Mouse (Mus musculus): ENCODE results near the gene Atp1a4. TPM values are rescaled to one million over a fixed set of nuclear protein-coding genes. Genes with fewer than 3 reads are reported as not detected.
A peak's percentile ranks its signal among the peaks of the same experiment; 100 is the strongest.

The Atp1a4 gene
- total RNA-seq (2021), result not detected

DNA sequence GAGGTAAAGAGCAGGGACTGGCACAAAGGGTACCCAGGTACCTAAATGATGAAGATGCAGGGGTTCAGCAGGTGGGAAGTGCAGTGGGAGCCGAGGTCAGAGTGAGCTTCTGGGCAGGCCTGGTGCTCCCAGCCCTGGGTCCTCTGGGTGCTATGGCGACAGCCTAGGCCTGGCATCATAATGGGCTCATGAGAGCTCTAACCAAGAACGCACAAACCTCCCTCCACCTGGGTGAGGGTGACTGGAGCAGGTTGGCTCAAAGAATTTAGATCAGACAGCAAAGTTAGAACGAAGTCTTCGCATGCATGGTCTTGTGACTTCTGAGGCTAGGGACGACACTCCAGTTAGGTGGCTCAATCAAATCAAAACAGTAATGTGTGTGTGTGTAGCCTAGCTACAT lies at the start of gene Atp1a4:
Gene Atp1a4, minus strand, starts transcription at position 101 of the 400 bp plus-strand sequence.
- no peak for DNase-seq
- intact Hi-C loops (cut with DNase I), result no loop called here

DNA sequence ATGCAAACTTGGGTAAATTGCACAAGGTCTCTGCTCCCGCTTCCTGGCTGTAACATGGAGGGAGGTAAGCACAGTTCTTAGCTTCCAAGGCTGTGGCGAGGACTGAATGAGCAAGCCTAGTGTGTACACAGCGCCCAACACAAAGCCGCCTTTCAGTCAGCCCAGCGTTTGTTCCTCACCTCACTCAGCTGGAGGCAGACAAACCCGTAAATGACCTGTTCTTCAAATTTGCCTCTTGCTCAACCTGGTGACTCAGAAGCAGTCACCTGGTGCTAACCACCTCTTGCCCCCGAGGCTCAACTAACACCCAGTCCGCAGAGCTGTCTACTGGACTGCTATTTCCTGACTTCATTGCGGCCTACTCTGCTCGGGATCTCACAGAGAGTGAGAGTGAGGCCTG lies 49.7 kb upstream of the Atp1a4 start:
- DNase-seq, result no peak
- intact Hi-C loops (cut with DNase I), result loop anchor here (5.0 kb wide), 1 partner anchor 61 kb away; no protein-coding TSS in a partner anchor

- DNase-seq, result no peak
- intact Hi-C loops (cut with DNase I), result loop anchor here (5.0 kb wide), 1 partner anchor 60 kb away; no protein-coding TSS in a partner anchor
These were observed 48.7 kb upstream of the Atp1a4 start for GRCm38 (mm10) chr1:172306885-172307284.

DNA sequence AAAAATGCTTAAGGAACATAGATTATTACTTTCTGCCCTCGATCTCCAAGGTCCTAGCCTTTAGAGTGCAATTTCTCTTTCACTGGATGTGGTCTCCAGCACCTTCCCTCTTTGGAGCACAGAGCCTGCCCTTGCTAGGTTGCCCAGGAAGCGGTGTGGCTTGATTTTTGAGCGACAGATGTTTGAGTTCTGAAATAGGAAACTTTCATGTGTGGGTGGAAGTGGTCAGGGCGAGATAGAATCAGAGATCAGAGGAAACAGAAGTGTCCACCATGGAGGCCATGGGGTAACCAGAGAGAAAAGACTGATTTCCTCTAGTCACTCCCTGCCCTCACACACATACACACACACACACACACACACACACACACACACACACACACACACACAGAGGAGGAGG lies 48.0 kb upstream of the Atp1a4 start:
- intact Hi-C loops (cut with DNase I), result loop anchor here (5.0 kb wide), 1 partner anchor 59 kb away; no protein-coding TSS in a partner anchor
- DNase-seq, result no peak

GRCm38 (mm10) chr1:172305635-172306034 lies 47.4 kb upstream of the Atp1a4 start:
- intact Hi-C loops (cut with DNase I), result loop anchor here (1.0 to 5.0 kb wide), 2 partner anchors 24 to 58 kb away; no protein-coding TSS in a partner anchor
- no peak for DNase-seq

- intact Hi-C loops (cut with DNase I), result loop anchor here (1.0 to 5.0 kb wide), 2 partner anchors 24 to 58 kb away; no protein-coding TSS in a partner anchor
- DNase-seq, result no peak
These were observed 46.9 kb upstream of the Atp1a4 start for GRCm38 (mm10) chr1:172305153-172305552.

DNA sequence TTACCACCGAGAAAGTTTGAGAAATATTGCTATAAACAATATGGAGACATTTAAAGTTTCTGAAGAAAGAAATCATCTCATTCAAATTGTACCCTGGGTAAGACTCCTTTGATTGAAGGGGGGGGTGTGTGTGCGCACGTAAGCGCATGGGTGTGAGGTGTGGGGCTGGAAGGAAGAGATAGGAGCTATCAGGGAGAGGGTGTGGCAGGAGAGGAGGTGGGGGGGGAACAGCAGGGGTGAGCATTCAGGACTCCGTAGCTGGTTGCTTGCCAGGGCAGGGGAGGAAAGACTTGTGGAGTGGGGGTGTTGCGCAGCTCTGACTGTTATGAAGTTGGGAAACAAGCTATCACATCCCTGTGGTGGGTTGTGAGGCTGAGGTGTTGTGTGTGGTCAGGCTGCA lies 46.2 kb upstream of the Atp1a4 start:
- intact Hi-C loops (cut with DNase I), result no loop called here
- DNase-seq, result no peak

DNA sequence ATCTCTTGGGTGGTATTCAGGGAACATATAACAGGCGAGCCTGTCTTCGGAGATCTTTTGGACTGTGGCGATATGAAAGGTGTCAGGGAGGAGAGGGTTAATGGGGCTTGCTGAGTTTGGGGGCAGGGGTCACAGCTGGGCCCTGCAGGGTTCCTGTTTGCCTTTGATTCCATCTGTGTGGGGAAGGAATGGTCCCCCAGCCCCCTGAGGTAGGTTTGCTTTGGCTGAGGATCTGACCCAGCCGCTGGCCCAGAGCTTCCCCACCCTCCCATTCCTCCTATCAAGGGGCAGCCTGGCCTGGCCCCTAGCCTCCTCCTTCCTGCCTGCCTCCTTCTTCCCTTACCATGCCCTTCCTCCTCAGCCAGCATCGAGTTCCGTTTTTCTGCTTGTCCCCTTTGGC lies 44.6 kb upstream of the Atp1a4 start:
- no peak for DNase-seq
- intact Hi-C loops (cut with DNase I), result no loop called here

- intact Hi-C loops (cut with DNase I), result no loop called here
- no peak for DNase-seq
These were observed 44.1 kb upstream of the Atp1a4 start for GRCm38 (mm10) chr1:172302311-172302710.

GRCm38 (mm10) chr1:172301180-172301579 lies 43.0 kb upstream of the Atp1a4 start:
- intact Hi-C loops (cut with DNase I), result no loop called here
- DNase-seq, result no peak

- DNase-seq, result peak; percentile 72 to 78
- intact Hi-C loops (cut with DNase I), result no loop called here
These were observed 42.0 kb upstream of the Atp1a4 start for GRCm38 (mm10) chr1:172300247-172300646.

DNA sequence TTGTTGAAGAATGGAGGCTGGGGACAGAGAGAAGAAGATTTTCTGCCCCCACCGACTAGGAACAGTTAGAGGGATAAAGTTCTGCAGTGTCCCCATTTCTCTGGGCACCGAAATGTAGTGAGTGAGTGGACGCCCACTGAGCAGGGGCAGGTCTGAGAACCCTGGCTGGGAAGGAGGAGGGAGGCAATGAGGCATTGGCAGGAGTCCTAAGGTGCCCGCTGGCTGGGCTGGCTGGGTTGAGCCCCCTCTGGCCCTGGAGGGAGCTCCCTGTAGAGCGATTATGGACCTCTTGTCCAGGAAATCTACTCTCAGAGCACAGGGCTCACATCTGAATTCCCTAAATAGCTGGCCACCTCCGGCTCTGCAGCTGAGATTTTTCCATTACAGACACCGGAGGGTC lies 41.3 kb upstream of the Atp1a4 start:
- peak in 1 of 2 experiments; percentile 40 for DNase-seq
- intact Hi-C loops (cut with DNase I), result no loop called here

GRCm38 (mm10) chr1:172297611-172298537 lies 39.7 kb upstream of the Atp1a4 start, which contains the start of gene Atp1a2:
Gene Atp1a2, minus strand, starts transcription at chr1:172298064.
- intact Hi-C loops (cut with DNase I), result no loop called here
- DNase-seq, result peak; percentile 84 to 87

DNA sequence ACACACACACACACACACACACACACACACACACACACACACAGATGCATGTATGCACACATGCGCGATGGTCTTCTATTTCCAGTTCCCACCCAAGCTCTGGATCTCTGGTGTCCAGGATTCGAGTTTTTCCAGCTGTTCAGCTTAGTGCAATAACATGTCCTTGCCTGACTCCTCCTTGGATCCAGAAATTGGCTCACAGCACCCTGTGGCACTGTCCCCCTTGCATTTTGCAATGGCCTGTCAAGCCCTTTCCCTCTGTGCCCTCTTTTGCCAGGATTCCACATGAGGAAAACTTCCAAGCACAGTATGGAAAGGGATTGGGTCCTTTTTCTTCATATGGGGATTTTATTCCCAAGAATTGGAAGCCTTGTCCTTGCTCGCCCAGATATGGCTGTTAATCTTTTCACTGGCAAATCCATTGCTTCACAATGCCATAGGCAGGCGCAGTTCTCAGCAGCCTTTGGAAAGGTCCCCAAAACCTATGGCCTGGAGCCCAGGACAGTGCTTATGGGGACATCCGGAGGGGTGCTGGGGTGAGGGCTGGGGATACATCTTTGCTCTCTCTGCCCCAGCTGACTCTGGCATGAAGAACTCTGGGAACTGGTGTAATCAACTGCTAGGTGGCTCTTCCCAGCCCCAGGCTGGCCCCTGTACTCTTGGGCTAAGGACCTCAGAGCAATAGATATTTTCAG lies 38.7 kb upstream of the Atp1a4 start:
- DNase-seq, result peak; percentile 71 to 72
- intact Hi-C loops (cut with DNase I), result no loop called here

- intact Hi-C loops (cut with DNase I), result no loop called here
- peak; percentile 68 to 72 for DNase-seq
These were observed 37.6 kb upstream of the Atp1a4 start for GRCm38 (mm10) chr1:172295751-172296197.

DNA sequence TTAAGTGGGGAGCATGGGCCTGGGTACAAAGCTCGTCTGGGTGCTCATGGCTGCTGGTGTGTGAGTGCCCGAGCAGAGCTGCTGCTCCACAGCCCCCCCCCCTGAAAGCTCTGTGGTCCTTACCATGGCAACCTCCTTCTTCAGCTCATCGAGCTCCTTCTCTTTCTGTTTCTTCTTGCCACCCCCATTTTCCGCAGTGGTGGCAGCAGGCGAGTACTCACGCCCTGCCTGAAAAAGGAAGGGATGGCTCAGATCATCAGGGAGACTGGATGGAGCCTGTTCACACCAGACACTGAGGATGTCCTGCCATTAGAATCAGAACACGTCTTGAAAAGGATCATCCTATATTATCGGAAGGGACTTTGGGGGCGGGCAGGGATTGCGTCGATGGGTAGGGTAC lies 35.2 kb upstream of the Atp1a4 start:
- intact Hi-C loops (cut with DNase I), result no loop called here
- no peak for DNase-seq

GRCm38 (mm10) chr1:172292880-172293279 lies 34.7 kb upstream of the Atp1a4 start:
- intact Hi-C loops (cut with DNase I), result no loop called here
- DNase-seq, result no peak

- DNase-seq, result no peak
- intact Hi-C loops (cut with DNase I), result no loop called here
These were observed 31.4 kb upstream of the Atp1a4 start for GRCm38 (mm10) chr1:172289617-172289946.

GRCm38 (mm10) chr1:172288900-172289616 lies 30.8 kb upstream of the Atp1a4 start:
- intact Hi-C loops (cut with DNase I), result no loop called here

GRCm38 (mm10) chr1:172286740-172287139 lies 28.5 kb upstream of the Atp1a4 start:
- DNase-seq, result no peak
- intact Hi-C loops (cut with DNase I), result no loop called here

More at GRCm38 (mm10) chr1:172288900-172289616, 30.8 kb upstream of the Atp1a4 start:
- no peak for DNase-seq

- intact Hi-C loops (cut with DNase I), result no loop called here
- no peak for DNase-seq
These were observed 26.0 kb upstream of the Atp1a4 start for GRCm38 (mm10) chr1:172284221-172284620.

Data from heart, postnatal 10 days (tissue).